Mouse (Mus musculus) ES-Bruce4 (cell line): Measurements from ENCODE around the gene Cracr2a.

Experiments
- CTCF ChIP-seq: IDR thresholded peaks from one replicate; pipeline ENCODE4 v1.8.1; 2011; ENCODE audit warnings: low read depth, low read length
- POLR2A ChIP-seq: IDR thresholded peaks from one replicate; pipeline ENCODE4 v1.8.1; 2011; ENCODE audit warnings: low read length; ENCODE audit not compliant: insufficient read depth

DNA sequence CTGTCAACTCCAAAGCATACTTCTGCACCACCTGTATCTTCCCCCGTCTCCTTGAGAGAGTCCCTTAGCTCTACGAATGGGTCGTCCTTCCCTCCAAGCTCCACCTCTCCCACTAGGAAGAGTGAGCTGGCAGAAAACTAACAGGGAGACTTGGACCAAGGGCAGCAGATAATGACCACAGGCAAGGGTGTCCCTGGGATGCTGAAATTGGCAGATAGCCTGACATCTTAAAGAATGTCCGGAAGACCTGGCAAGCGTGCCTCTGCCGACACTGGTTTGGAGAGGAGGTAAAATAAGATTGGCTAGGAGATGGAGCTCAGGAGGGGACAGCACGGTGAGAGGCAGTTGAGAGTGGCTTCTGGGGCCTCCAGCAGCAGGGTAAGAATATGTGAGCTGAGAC, 17.2 kb downstream of the Cracr2a start:
- TF ChIP-seq CTCF (no peak), POLR2A (no peak)
